Mouse (Mus musculus): ENCODE measurements at regions not wholly inside any gene's neighbourhood (a gene's known extent, or its start where the extent isn't known, plus 50 kb on each side); places are given as distances from the start of the nearest gene placed in this dataset.

GRCm38 (mm10) chr13:83737826-83738527, 234.1 kb downstream of the Mef2c start:
- Histone ChIP-seq H3K27ac (ENCODE audit: control insufficient read depth, low read depth, low read length) (peak overlapping the region; percentile 31), H3K4me3 (ENCODE audit: control insufficient read depth in 1 of 2, insufficient read depth in 1 of 2, low read depth in 2 of 2, low read length in 2 of 2) (peak overlapping the region; percentile 61 to 81)

GRCm38 (mm10) chr13:83738528-83738981, 234.7 kb downstream of the Mef2c start:
- Histone ChIP-seq H3K27ac (ENCODE audit: control insufficient read depth, low read depth, low read length) (peak overlapping the region; percentile 31), H3K36me3 (ENCODE audit: control insufficient read depth in 1 of 2, insufficient read depth in 2 of 2, low read length in 2 of 2) (peaks cover 0 to 8% of the 10 kb centered on the region in 2 experiments; a peak in 3 of 4 replicates), H3K27me3 (ENCODE audit: control insufficient read depth in 1 of 2, insufficient read depth in 2 of 2, low read length in 2 of 2) (no peaks in the 10 kb centered on the region), H3K9me3 (replicated peaks; ENCODE audit: insufficient read depth, low read length) (no peaks in the 10 kb centered on the region), H3K4me3 (ENCODE audit: control insufficient read depth in 1 of 2, insufficient read depth in 1 of 2, low read depth in 2 of 2, low read length in 2 of 2) (peak overlapping the region; percentile 61 to 81), H3K9ac (ENCODE audit: control insufficient read depth, low read depth, low read length, poor library complexity, severe bottlenecking) (peak overlapping the region; percentile 55), H3K79me2 (ENCODE audit: control insufficient read depth, insufficient read depth, low read length, poor library complexity) (peaks cover 6% of the 10 kb centered on the region), H3K4me1 (ENCODE audit: control insufficient read depth in 1 of 2, insufficient read depth in 2 of 2, low read length in 2 of 2) (peaks cover 5 to 11% of the 10 kb centered on the region in 2 experiments)
- DNase-seq (ENCODE audit: low read depth, low spot score), result peak; percentile 81
- TF ChIP-seq MAZ (IDR thresholded peaks at IDR 0.05; ENCODE audit: low read depth, low read length), result 0 out of 2 replicates have a peak, but pooled peaks have one; percentile 36
- peak; percentile 38; the same call in 1 of the 2 replicates for TF ChIP-seq RCOR1 (IDR thresholded peaks at IDR 0.05; ENCODE audit: low read depth, low read length)
- TF ChIP-seq USF1 (IDR thresholded peaks at IDR 0.05; ENCODE audit: low read depth, low read length), result no peak
- no peak; the same call in none of the 2 replicates for TF ChIP-seq SIN3A (IDR thresholded peaks at IDR 0.05; ENCODE audit: low read length)
- no peak for TF ChIP-seq ZMIZ1 (IDR thresholded peaks at IDR 0.05; ENCODE audit: low read depth, low read length)
- TF ChIP-seq BHLHE40 (IDR thresholded peaks at IDR 0.05; ENCODE audit: borderline replicate concordance, low read depth, low read length), result 0 out of 2 replicates have a peak, but pooled peaks have one; percentile 5
- peak; percentile 83 for TF ChIP-seq ETS1 (IDR thresholded peaks at IDR 0.05; ENCODE audit: low read depth, low read length)
- TF ChIP-seq TCF12 (IDR thresholded peaks at IDR 0.05; ENCODE audit: low read depth, low read length), result 0 out of 2 replicates have a peak, but pooled peaks have one; percentile 31
- no peak for TF ChIP-seq MAFK (IDR thresholded peaks at IDR 0.05; ENCODE audit: borderline replicate concordance, low read depth, low read length)
- TF ChIP-seq MXI1 (IDR thresholded peaks at IDR 0.05; ENCODE audit: low read depth, low read length), result peak; percentile 55
- TF ChIP-seq GATA1 (IDR thresholded peaks at IDR 0.05; ENCODE audit: low read depth, low read length), result peak; percentile 77
- peak; percentile 59 to 67; a peak in 3 of 4 replicates for TF ChIP-seq EP300 (IDR thresholded peaks at IDR 0.05; ENCODE audit: low read depth in 1 of 2, low read length in 2 of 2)

More at GRCm38 (mm10) chr13:83737826-83738527, 234.1 kb downstream of the Mef2c start:
- Histone ChIP-seq H3K4me1 (ENCODE audit: control insufficient read depth in 1 of 2, insufficient read depth in 2 of 2, low read length in 2 of 2) (peaks cover 5 to 9% of the 10 kb centered on the region in 2 experiments), H3K27me3 (ENCODE audit: control insufficient read depth in 1 of 2, insufficient read depth in 2 of 2, low read length in 2 of 2) (no peaks in the 10 kb centered on the region), H3K79me2 (ENCODE audit: control insufficient read depth, insufficient read depth, low read length, poor library complexity) (peaks cover 11% of the 10 kb centered on the region), H3K36me3 (ENCODE audit: control insufficient read depth in 1 of 2, insufficient read depth in 2 of 2, low read length in 2 of 2) (peaks cover 0 to 6% of the 10 kb centered on the region in 2 experiments; a peak in 3 of 4 replicates), H3K9ac (ENCODE audit: control insufficient read depth, low read depth, low read length, poor library complexity, severe bottlenecking) (peak overlapping the region; percentile 55), H3K9me3 (replicated peaks; ENCODE audit: insufficient read depth, low read length) (no peaks in the 10 kb centered on the region)
- TF ChIP-seq USF2 (IDR thresholded peaks at IDR 0.05; ENCODE audit: borderline replicate concordance in 1 of 2, insufficient read depth in 1 of 2, low read depth in 1 of 2, low read length in 2 of 2) (no peak), UBTF (IDR thresholded peaks at IDR 0.05; ENCODE audit: borderline replicate concordance, insufficient read depth, low read depth, low read length) (0 out of 2 replicates have a peak, but pooled peaks have one; percentile 55), SIN3A (IDR thresholded peaks at IDR 0.05; ENCODE audit: low read length) (no peak), JUND (IDR thresholded peaks at IDR 0.05; ENCODE audit: low read depth, low read length) (no peak), USF1 (IDR thresholded peaks at IDR 0.05; ENCODE audit: low read depth, low read length) (no peak)
- DNase-seq (ENCODE audit: low read depth, low spot score), result peak; percentile 56
